Mouse (Mus musculus): Measurements from ENCODE around the gene Olfr1000. TPM values are rescaled to one million over a fixed set of nuclear protein-coding genes. Genes with fewer than 3 reads are reported as not detected.
A peak's percentile ranks its signal among the peaks of the same experiment; 100 is the strongest.
"Not testable (repeated sequence)": the region's sequence is repeated elsewhere in the genome, so short reads cannot be mapped to it uniquely, and the experiment has no call there.

The Olfr1000 gene
- not detected in 2 replicates for polyA plus RNA-seq (2014; fragmentation: Nextera tagmentation; extraction: Ambion mirVana)

GRCm38 (mm10) chr2:85611803-85612202 is at the start of gene Olfr1000:
Gene Olfr1000 (minus strand): TSS chr2:85611903.
- no peak within 1 kb of the TSS for H3K9ac ChIP-seq

DNA sequence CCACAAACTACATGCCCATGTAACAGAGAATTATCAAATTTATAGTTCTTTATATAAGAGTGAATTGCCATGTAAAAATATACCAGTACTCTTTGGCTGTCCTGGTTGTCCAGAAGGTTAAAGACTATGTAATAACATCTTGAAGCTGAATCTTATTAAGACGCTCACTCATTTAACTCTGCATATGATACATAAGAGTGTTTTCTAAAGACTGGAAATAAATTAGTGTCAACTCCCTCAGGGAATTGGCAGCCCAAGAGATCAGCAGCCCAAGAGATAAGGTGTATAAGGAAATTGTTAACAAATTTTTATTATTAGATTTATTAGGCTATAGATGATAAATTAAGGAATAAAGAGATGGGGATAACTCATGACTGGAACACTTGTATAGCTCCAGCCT is 38.9 kb upstream of the Olfr1000 start, which contains the start of gene Olfr1002:
Gene Olfr1002, minus strand, starts transcription at position 101 of the 400 bp plus-strand sequence.
- no peak within 1 kb of the TSS for H3K4me2 ChIP-seq (replicated peaks)
- H3K9me3 ChIP-seq (ENCODE audit: control insufficient read depth, low read length): no peaks in the 10 kb centered on the region
- H3K27me3 ChIP-seq (ENCODE audit: control insufficient read depth, insufficient read depth, low read length): no peaks in the 10 kb centered on the region
- ATAC-seq (ENCODE audit: low FRiP score): no peak
- no peak within 1 kb of the TSS for H3K27ac ChIP-seq
- WGBS: 98% methylated on average over 1 of the region's 1 CpGs
- H3K4me1 ChIP-seq (replicated peaks; ENCODE audit: control insufficient read depth, insufficient read depth, low read length): no peaks in the 10 kb centered on the region
- DNase-seq (ENCODE audit: low spot score): no peak
- H3K36me3 ChIP-seq (replicated peaks; ENCODE audit: control insufficient read depth, insufficient read depth): no peaks in the 10 kb centered on the region
- H3K9ac ChIP-seq: no peak within 1 kb of the TSS
- no peak within 1 kb of the TSS for H3K4me3 ChIP-seq (replicated peaks; ENCODE audit: low read length)

More at GRCm38 (mm10) chr2:85611803-85612202, at the start of gene Olfr1000:
- no peak within 1 kb of the TSS for H3K4me3 ChIP-seq (replicated peaks; ENCODE audit: low read length)
- 67% methylated on average over 1 of the region's 1 CpGs for WGBS
- DNase-seq (ENCODE audit: low spot score) (no peak), ATAC-seq (ENCODE audit: low FRiP score) (no peak)
- H3K9me3 ChIP-seq (ENCODE audit: control insufficient read depth, low read length): no peaks in the 10 kb centered on the region
- H3K36me3 ChIP-seq (replicated peaks; ENCODE audit: control insufficient read depth, insufficient read depth): no peaks in the 10 kb centered on the region
- H3K4me1 ChIP-seq (replicated peaks; ENCODE audit: control insufficient read depth, insufficient read depth, low read length): no peaks in the 10 kb centered on the region
- H3K27me3 ChIP-seq (ENCODE audit: control insufficient read depth, insufficient read depth, low read length): no peaks in the 10 kb centered on the region
- H3K4me2 ChIP-seq (replicated peaks): no peak within 1 kb of the TSS
- H3K27ac ChIP-seq: no peak within 1 kb of the TSS

DNA sequence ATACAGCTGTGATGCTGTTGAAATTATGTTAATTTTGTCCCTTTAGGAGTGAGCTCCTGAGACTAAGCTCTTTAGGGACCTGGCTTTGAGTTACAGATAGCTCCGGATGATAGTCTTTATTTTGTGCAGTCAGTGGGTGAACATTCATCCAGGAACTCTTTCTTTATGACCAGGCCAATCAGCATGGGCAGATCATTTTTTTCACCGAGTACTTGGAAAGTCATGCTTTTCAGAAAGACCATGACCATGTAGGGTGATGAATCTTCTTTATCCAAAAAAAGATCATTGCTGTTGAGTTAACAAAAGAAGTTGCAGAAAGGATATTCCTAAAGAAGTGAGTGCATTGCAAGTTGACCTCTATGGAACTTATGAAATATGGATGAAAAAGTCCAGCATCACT is 23.1 kb downstream of the Olfr1000 start, which contains the start of gene Olfr998:
Gene Olfr998, plus strand, starts transcription at position 301 of the 400 bp plus-strand sequence.
- not testable (repeated sequence) for ATAC-seq (ENCODE audit: low FRiP score); H3K4me1 ChIP-seq (replicated peaks; ENCODE audit: control insufficient read depth, insufficient read depth, low read length); H3K4me3 ChIP-seq (replicated peaks; ENCODE audit: low read length); H3K9me3 ChIP-seq (ENCODE audit: control insufficient read depth, low read length); H3K36me3 ChIP-seq (replicated peaks; ENCODE audit: control insufficient read depth, insufficient read depth); H3K27me3 ChIP-seq (ENCODE audit: control insufficient read depth, insufficient read depth, low read length); H3K9ac ChIP-seq; H3K27ac ChIP-seq; H3K4me2 ChIP-seq (replicated peaks); DNase-seq (ENCODE audit: low spot score)
- 71% methylated on average over 2 of the region's 2 CpGs for WGBS

GRCm38 (mm10) chr2:85578915-85579314 is 32.8 kb downstream of the Olfr1000 start, which contains the start of gene Olfr996:
Gene Olfr996 (plus strand): TSS chr2:85579215.
- Histone ChIP-seq H3K27ac (no peak within 1 kb of the TSS), H3K4me2 (replicated peaks) (no peak within 1 kb of the TSS), H3K36me3 (replicated peaks; ENCODE audit: control insufficient read depth, insufficient read depth) (no peaks in the 10 kb centered on the region), H3K4me1 (replicated peaks; ENCODE audit: control insufficient read depth, insufficient read depth, low read length) (no peaks in the 10 kb centered on the region), H3K9me3 (ENCODE audit: control insufficient read depth, low read length) (no peaks in the 10 kb centered on the region), H3K27me3 (ENCODE audit: control insufficient read depth, insufficient read depth, low read length) (no peaks in the 10 kb centered on the region), H3K9ac (no peak within 1 kb of the TSS), H3K4me3 (replicated peaks; ENCODE audit: low read length) (no peak within 1 kb of the TSS)
- DNase-seq (ENCODE audit: low spot score) (no peak), ATAC-seq (ENCODE audit: low FRiP score) (no peak)

- H3K4me3 ChIP-seq (replicated peaks; ENCODE audit: low read length): no peak overlapping the region
- peak; percentile 82 for DNase-seq (ENCODE audit: low spot score)
- peak; percentile 79; the same call in 1 of the 2 replicates for ATAC-seq (ENCODE audit: low FRiP score)
- H3K27me3 ChIP-seq (ENCODE audit: control insufficient read depth, insufficient read depth, low read length): no peaks in the 10 kb centered on the region
- no peaks in the 10 kb centered on the region for H3K9me3 ChIP-seq (ENCODE audit: control insufficient read depth, low read length)
- no peak overlapping the region for H3K27ac ChIP-seq
- WGBS: 22% methylated on average over 4 of the region's 4 CpGs
- no peak overlapping the region for H3K9ac ChIP-seq
- no peak overlapping the region for H3K4me2 ChIP-seq (replicated peaks)
- H3K36me3 ChIP-seq (replicated peaks; ENCODE audit: control insufficient read depth, insufficient read depth): no peaks in the 10 kb centered on the region
- H3K4me1 ChIP-seq (replicated peaks; ENCODE audit: control insufficient read depth, insufficient read depth, low read length): no peaks in the 10 kb centered on the region
Observed at GRCm38 (mm10) chr2:85561187-85561586, 50.5 kb downstream of the Olfr1000 start.

DNA sequence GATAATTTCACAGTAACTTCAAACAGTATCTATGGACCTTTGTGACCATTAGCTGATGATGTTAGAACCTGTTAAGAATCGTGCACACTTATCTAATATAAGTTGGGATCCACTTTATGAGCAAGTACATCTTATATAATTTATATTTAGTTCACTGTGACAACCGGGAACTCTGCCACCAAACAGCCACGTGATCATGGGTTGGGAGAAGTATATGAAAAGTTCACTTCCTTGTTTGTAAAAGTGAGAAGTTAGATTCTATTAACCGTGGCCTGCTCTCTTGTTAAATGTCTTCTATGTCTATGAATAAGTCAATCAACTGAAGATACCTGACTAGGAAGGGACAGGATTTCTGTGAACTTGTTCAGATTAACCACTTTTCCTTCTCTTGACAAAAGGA is 51.5 kb downstream of the Olfr1000 start:
- DNase-seq (ENCODE audit: low spot score): no peak
- H3K9ac ChIP-seq: no peak overlapping the region
- H3K9me3 ChIP-seq (ENCODE audit: control insufficient read depth, low read length): no peaks in the 10 kb centered on the region
- no peak for ATAC-seq (ENCODE audit: low FRiP score)
- no peak overlapping the region for H3K4me3 ChIP-seq (replicated peaks; ENCODE audit: low read length)
- H3K4me2 ChIP-seq (replicated peaks): no peak overlapping the region
- H3K4me1 ChIP-seq (replicated peaks; ENCODE audit: control insufficient read depth, insufficient read depth, low read length): no peaks in the 10 kb centered on the region
- 73% methylated on average over 4 of the region's 4 CpGs for WGBS
- H3K27ac ChIP-seq: no peak overlapping the region
- H3K27me3 ChIP-seq (ENCODE audit: control insufficient read depth, insufficient read depth, low read length): no peaks in the 10 kb centered on the region
- H3K36me3 ChIP-seq (replicated peaks; ENCODE audit: control insufficient read depth, insufficient read depth): no peaks in the 10 kb centered on the region

Other genes with a start within 250 kb of the Olfr1000 start
- not detected in 2 replicates for gene Olfr988, start 248.7 kb downstream of the Olfr1000 start, polyA plus RNA-seq (2014; fragmentation: Nextera tagmentation; extraction: Ambion mirVana)
- not detected in 2 replicates for gene Olfr992, start 202.4 kb downstream of the Olfr1000 start, polyA plus RNA-seq (2014; fragmentation: Nextera tagmentation; extraction: Ambion mirVana)
- not detected in 2 replicates for gene Olfr993, start 197.0 kb downstream of the Olfr1000 start, polyA plus RNA-seq (2014; fragmentation: Nextera tagmentation; extraction: Ambion mirVana)
- 0.22 TPM in 1 of 2 replicates, not detected in the other for gene Olfr994, start 175.5 kb downstream of the Olfr1000 start, polyA plus RNA-seq (2014; fragmentation: Nextera tagmentation; extraction: Ambion mirVana)
- not detected in 2 replicates for gene Olfr995, start 168.3 kb downstream of the Olfr1000 start, polyA plus RNA-seq (2014; fragmentation: Nextera tagmentation; extraction: Ambion mirVana)
- 0.13 and 0.29 TPM in 2 replicates for gene 4833423E24Rik, start 92.9 kb downstream of the Olfr1000 start, polyA plus RNA-seq (2014; fragmentation: Nextera tagmentation; extraction: Ambion mirVana)
- gene Olfr996, start 32.7 kb downstream of the Olfr1000 start, polyA plus RNA-seq (2014; fragmentation: Nextera tagmentation; extraction: Ambion mirVana): not detected in 2 replicates
- gene Olfr998, start 23.0 kb downstream of the Olfr1000 start, polyA plus RNA-seq (2014; fragmentation: Nextera tagmentation; extraction: Ambion mirVana): not detected in 2 replicates
- not detected in 2 replicates for gene Olfr1002, start 38.8 kb upstream of the Olfr1000 start, polyA plus RNA-seq (2014; fragmentation: Nextera tagmentation; extraction: Ambion mirVana)
- not detected in 2 replicates for gene Olfr154, start 52.6 kb upstream of the Olfr1000 start, polyA plus RNA-seq (2014; fragmentation: Nextera tagmentation; extraction: Ambion mirVana)
- gene Olfr1006, start 66.9 kb upstream of the Olfr1000 start, polyA plus RNA-seq (2014; fragmentation: Nextera tagmentation; extraction: Ambion mirVana): not detected in 2 replicates
- gene Olfr1008, start 77.5 kb upstream of the Olfr1000 start, polyA plus RNA-seq (2014; fragmentation: Nextera tagmentation; extraction: Ambion mirVana): not detected in 2 replicates
- gene Olfr1009, start 103.5 kb upstream of the Olfr1000 start, polyA plus RNA-seq (2014; fragmentation: Nextera tagmentation; extraction: Ambion mirVana): not detected in 2 replicates
- gene Olfr1012, start 150.9 kb upstream of the Olfr1000 start, polyA plus RNA-seq (2014; fragmentation: Nextera tagmentation; extraction: Ambion mirVana): not detected in 2 replicates
- not detected in 2 replicates for gene Olfr1013, start 155.2 kb upstream of the Olfr1000 start, polyA plus RNA-seq (2014; fragmentation: Nextera tagmentation; extraction: Ambion mirVana)
- gene Olfr1014, start 160.8 kb upstream of the Olfr1000 start, polyA plus RNA-seq (2014; fragmentation: Nextera tagmentation; extraction: Ambion mirVana): not detected in 2 replicates
- not detected in 2 replicates for gene Olfr1015, start 170.1 kb upstream of the Olfr1000 start, polyA plus RNA-seq (2014; fragmentation: Nextera tagmentation; extraction: Ambion mirVana)
- gene Olfr1016, start 190.6 kb upstream of the Olfr1000 start, polyA plus RNA-seq (2014; fragmentation: Nextera tagmentation; extraction: Ambion mirVana): not detected in 2 replicates
- not detected in 2 replicates for gene Olfr1018, start 206.6 kb upstream of the Olfr1000 start, polyA plus RNA-seq (2014; fragmentation: Nextera tagmentation; extraction: Ambion mirVana)
- gene Olfr1019, start 233.6 kb upstream of the Olfr1000 start, polyA plus RNA-seq (2014; fragmentation: Nextera tagmentation; extraction: Ambion mirVana): not detected in 2 replicates
- not detected in 2 replicates for gene Olfr1020, start 235.1 kb upstream of the Olfr1000 start, polyA plus RNA-seq (2014; fragmentation: Nextera tagmentation; extraction: Ambion mirVana)